Mouse (Mus musculus) ovary, postnatal 36 days (tissue): Measurements from ENCODE around the gene Dynlt1f.
"Not testable (repeated sequence)": the region's sequence is repeated elsewhere in the genome, so short reads cannot be mapped to it uniquely, and the experiment has no call there.

Experiments
- DNase-seq: peaks from one replicate; pipeline ENCODE4 v3.0.0; 2022; ENCODE audit warnings: low spot score, mixed read lengths

The Dynlt1f gene

DNA sequence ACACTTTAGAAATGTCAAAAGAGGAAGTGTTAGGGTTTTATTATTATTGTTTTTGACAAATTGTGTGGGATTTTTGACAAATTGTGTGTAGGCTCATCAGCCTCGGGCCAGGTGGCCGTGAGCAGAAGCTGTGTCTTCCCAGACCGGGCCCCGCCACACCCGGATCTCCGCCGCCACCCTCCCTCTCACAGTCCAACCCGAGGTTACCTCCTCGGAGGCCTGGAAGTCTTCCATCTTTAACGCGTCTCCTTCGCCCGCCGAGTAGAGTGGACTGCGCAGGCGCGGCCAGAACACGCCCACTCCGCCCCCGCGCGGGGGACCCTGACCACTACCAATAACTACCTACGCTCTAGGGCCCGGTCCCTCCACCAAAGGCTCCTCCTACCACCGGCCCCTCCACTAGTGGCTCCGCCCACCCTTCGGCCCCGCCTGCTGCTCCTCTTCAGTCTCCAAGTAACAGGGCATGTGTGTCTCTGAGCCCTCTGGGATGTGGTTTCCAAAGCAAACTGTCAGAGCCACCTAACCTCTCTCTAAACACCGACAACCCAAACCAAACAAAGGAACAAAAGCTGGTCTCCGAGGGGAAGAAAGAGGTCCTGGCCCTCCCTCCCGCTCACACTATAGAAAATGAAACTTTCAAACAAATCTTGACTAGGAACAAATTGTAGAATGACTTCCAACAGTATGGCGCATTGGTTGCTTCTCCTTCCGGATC is at the start of gene Dynlt1f:
TSS of gene Dynlt1f (minus strand) at position 334 of the 715 bp plus-strand sequence.
- DNase-seq = peak; percentile 71

DNA sequence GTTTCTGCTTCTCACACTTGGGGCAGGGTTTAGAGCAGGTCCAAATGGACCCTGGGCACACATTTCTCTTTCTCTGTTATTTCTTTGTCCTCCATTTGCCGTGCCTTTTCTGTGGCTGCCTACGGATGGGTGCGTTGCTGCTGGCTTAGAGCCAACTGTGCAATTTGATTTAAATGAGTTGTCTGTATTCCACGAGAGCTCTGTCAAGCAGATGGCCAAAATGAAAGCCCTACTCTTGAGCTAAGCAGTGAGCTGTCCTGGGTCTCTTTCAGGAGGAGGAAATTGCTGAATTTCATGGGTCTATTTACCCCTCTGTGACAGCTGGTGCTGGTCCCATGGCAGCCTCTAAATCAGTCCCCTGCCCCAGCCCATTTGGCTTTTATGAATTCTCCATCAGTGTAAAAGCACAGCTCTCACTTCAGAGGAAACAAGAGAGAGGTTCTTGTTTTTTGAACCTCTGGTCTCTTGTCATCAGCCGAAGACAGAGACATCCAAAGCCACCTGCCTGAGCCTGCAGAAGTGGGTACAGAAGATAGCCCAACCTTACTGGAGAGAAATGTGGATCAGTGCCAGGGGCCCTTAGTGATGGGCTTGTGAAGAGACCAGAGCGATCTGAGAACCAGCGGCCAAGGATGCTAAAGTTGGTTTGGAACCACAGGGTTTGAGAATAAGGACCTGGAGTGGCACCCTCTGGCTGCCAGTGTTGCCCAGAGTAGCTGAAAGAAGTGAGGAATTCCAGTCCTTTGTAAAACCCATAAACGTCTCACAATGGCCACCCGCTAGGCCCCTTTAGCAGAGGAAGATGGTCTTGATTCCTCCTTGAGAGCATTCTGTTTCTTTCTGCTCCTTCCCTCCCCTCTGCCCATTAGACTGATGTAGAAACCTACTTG is 47.9 kb upstream of the Dynlt1f start:
- not testable (repeated sequence) for DNase-seq

DNA sequence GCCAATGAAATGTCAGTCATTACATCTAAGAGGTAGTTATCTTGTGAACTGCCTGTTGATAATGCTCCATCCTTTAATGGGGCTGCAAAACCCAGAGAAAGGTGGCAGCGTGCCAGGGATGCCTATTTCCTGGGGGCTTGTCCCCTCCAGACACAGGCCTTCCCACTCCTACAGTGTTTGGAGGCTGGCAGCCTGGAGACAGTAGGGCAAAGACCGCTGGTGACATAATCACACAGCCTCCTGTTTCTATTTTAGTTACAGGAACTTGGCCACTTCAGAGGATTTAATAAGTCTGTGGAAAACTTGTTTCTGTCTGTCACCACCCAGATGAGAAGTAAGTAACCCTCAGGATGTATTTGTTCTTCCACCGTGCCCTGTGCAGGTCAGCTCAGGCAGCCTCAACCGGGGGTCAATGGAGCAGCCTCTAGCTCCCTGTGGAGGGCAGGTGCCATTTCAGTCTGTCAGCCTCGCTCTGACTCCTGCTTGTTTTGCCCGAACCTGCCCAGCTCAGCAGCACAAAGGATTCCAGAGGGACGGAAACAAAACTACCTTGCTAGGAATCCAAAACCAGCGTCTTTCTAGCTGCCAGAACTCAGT is 47.0 kb upstream of the Dynlt1f start:
- not testable (repeated sequence) for DNase-seq

DNA sequence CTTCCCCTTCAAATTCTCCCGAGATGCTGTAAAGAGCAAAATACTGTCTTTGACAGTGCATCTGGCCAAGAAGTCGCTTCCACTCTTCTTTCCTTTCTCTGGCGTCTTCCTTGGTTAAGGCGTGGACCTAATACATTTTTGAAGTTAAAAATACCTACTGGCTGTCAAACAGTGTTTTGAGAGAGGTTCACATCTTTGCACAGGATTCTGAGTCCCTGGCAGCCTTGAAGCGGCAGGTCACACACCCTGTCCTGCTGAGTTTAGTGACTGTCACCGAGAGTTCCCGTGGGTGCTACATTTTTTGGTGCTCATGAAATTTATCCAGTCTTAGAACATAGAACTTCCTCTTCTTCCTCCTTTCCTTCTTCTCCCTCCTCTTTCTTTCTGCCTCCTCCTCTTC is 44.4 kb upstream of the Dynlt1f start:
- DNase-seq = not testable (repeated sequence)

DNA sequence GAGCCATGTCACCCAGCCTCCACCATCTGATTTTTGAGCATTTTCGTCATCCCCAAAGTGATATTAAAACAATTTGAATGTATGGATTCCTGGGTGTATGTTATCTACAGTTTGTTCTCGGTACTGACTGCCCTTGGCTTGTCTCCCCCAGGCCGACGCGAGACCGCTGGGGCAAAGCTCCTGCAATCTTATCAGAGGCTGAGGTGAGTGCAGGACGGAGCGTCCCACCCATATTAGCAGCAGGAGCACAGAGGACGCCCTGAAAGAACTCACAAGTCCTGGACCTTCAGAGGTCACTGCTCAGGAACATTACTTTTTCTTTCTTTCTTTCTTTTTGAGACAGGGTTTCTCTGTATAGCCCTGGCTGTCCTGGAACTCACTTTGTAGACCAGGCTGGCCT is 43.8 kb upstream of the Dynlt1f start:
- not testable (repeated sequence) for DNase-seq

DNA sequence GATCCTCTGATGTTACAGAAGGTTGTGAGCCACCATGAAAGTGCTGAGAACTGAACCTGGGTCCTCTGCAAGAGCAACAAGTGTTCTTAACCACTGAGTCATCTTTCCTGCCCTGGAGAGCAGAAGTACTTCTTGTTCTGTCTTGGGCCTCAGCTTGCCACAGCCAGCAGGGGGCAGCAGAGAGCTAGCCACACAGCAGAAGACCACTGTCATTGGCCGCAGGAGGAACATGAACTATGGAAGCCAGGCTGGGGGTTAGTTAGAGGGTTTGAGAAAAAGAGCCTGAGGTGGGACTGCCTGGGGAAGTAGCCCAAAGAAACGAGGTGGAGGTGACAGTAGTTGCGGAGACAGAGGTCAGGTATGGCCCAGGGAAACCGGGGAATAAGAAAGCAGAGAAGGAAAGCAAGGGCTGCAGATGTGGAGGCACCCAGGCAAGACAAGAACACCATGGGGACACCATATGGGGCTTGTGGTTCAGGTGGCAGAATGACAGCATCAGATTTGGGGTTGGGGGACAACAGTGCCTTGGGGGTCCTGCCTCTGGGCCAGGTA is 41.6 kb upstream of the Dynlt1f start:
- peak; percentile 42 for DNase-seq

DNA sequence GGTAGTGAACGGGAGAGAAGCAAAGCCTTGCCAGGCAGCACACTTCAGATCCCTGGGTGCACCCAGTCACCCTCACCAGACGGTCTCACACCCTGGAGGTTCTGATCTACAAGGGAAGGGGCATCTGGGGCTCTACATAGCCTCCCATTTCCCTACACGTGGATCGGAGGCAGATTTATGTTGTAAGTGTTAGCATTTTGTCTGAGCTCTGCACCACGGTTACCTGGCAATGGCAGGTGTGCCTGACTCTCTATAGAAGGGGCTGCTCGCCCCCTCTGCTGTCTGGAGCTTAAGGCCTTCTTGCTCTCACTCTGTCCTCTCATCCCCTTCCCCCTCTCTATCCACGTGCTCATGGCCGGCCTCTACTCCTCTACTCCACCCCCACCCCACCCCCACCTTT is 40.8 kb upstream of the Dynlt1f start:
- DNase-seq = not testable (repeated sequence)

DNA sequence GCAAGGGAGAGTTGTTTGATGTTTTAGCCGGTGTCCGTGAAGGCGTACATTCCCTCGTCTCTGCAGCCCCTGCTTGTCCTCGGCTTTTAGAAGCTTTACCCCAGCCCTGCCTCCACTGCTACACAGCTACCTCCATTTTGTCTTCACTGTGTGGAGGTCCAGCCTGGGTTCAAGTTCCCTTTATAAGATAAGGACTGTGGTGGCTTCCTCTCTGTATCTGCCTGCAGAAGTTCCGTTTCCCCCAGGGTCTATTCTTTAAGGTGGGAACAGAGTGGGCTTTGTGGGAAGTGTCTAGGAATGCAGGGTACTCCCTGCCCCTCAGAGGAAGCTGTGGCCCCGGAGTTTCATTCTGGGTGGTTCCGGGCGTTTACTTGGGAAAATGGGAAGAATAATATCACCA is 40.0 kb upstream of the Dynlt1f start:
- DNase-seq = not testable (repeated sequence)

DNA sequence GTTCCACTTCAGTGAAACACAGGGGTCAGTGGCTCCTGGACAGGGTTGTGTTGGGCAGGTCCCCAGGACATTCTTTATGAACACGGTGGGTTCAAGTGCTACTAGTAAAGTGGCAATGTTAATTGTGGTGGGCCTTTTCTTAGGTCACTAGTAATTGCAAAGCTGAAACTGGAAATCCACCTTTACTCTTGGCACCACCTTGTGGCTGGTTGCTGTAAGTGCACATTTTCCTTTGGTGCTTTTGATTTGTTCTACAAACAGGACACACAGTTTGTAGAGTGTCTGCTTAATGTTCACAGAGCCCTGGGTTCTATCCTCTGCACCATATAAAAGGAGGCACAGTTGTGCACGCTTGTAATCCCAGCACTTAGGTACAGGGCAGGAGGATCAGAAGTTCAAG is 35.9 kb upstream of the Dynlt1f start:
- DNase-seq = peak; percentile 79

DNA sequence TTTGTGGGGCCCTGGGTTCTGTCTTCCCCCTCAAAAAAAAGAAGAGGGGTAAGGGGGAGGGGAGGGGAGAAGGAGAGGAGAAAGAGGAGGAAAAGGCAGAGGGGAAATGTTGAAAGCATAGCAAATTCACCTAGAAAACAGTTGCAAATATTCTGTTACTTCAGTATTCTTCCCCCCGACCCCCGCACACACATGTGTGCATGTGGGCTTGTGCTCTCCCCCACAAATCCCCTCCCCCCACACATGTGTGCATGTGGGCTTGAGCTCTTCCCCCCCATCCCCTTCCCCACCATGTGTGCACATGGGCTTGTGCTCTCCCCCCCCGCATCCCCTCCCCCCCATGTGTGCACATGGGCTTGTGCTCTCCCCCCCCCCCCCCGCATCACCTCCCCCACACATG is 33.6 kb upstream of the Dynlt1f start:
- not testable (repeated sequence) for DNase-seq

DNA sequence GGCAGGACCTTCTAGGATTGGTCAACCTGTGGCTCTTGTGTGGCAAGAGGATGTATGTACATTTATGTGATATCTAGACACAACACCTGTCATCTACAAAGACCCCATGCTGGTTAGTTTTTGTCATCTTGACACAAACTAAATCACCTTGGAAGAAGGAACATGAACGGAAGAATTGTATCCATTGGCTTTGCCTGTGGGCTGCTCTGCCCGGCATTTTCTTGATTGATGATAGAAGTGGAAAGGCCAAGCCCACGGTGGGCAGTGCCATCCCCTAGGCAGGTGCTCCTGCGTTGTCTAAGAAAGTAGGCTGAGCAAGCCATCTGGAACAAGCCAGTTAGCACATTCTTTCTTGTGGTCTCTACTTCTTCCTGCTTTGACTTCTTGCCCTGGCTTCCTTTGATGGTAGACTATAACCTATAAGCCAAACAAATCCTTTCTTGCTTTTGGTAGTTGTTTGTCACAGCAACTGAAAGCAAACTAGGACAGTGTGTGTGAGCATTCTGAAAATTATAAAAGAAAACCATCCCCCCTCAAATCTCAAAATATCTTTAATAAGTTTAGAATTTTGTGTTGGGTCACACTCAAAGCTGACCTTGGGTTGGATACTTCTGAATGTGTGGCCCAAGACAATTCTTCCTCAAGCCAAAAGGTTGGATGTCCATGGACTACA is 30.7 kb upstream of the Dynlt1f start:
- not testable (repeated sequence) for DNase-seq

DNA sequence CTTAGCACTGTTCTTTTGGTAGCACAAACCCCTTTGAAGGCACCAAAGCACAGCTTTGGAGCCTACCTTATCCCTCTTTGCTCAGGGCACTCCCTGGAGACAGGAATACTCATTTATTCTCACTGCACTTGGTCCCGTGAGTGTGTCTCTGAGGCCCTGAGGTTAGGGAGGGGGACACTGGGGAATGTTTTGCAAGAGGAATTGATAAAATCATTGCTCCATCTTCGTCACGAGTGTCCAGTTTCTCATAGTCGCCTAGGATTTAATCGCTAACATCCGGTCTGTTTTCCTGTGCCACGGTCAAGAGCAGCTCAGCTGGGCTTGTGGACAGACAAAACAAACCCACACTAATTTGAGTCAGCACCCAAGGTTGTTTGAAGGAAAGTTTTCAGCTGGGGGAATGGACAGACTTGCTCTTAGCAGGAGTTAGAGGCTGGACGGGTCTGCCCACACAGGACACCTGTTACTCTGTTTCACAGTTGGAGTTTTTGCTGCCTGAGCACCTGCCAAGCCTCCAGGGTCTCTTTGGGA is 29.7 kb upstream of the Dynlt1f start:
- DNase-seq = not testable (repeated sequence)

DNA sequence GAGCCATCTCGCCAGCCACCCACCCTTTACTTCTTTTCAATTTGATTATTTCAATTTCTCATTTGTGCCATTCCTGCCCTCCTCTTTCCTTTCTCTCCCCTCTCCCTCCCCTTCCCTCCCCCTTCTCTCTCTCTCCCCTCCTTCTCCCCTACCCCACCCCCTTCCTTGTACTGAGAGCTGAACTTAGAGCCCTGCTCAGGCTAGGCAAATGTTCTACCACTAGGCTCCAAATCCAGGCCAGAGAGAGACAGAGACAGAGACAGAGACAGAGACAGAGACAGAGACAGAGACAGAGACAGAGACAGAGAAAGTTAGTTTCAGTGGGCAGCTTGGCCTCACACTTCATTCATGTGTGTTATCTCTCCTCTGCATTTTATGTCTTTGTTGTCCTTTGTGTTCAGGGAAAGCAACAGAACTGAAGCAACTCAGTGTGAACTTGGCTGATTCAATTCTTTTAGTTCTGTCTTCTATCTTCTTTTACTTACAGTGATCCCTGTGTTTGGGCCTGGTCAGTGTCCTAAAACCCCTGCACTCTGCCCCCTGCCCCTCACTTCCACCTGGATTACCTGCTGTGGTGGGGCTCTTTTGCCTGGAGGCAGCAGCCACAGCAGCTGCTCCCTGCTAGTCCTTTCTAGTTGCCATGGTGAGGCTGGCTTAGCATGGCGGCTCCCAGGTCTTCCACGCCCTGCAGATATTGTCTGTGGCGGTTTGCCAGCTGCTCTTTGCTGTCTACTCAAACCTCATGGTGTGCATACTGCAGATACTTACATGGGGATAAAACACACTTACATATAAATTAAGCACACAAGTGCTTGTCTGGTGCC is 29.0 kb upstream of the Dynlt1f start:
- not testable (repeated sequence) for DNase-seq

DNA sequence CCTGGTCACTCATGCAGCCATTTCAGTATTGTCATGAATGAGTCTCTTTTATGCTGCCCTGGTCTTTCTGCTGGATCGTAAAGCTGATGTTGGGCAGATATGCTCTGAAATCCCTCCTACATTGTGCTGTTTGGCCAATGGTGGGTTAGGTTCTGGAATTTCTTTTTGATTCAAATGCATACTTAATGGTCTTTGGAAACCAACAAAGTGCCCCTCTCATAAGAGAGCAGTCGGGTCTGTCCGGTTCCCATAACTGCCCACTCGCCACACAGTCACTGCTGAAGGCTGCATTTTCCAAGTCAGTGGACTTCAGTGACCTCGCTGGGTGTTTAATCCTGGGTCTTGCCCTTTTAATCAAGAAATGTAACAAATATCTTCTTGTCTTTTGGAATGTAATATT is 28.0 kb upstream of the Dynlt1f start:
- DNase-seq = not testable (repeated sequence)

DNA sequence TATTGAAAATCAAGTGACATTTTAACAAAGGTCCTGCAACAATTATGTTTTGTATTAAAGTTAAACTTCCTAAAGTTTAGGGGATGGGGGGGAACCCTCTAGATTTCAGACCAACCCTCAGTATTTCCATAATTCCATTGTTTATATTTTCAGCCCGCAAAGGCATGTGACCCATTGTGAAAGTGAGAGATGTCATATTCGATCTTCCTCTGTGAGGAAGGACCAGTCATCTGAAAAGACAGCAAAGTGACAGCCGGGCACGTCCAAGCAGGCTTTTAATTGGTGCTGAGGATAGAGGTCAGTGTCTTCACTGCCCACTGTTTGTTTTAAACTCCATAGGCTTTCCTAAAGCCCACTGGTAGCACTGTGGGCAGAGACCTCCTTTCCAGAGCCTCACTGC is 26.0 kb upstream of the Dynlt1f start:
- not testable (repeated sequence) for DNase-seq

DNA sequence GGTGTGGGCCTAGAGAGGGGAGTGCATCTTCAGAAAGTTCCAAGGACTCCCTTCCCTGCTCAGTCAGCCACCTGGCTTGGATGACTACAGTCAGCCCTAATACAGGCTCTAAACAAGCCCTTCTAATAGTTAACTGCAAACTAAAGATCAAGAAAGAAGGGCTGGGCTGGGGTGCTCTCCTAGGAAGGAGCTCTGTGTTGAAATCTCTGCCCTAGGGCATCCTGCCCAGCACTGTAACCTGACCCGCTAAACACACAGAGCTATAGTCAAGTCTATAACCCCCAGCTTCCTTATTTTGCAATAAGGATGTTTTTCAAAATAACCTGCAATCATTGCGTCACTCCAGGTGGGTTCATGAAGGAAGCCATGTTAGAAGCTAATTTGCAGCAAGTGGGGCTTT is 22.4 kb upstream of the Dynlt1f start:
- not testable (repeated sequence) for DNase-seq

DNA sequence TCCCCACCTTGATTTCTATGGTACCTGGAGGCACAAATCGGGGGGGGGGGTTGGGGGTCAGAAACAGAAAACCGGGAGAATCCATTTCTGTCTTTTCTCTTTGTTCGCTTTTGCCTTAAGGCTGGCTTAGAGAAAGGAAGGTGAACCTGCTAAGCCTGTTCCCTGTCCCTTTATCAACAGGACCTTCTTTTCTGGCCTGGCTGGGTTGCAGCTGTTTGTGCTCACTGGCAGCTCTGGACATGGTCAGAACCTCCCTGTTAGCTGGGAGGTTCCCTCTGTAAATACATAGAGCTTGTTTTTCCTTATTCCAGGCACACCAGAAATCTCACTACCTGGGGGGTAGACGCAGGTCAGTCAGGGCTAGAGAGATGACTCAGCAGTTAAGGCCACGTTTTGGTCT is 18.6 kb upstream of the Dynlt1f start:
- not testable (repeated sequence) for DNase-seq

DNA sequence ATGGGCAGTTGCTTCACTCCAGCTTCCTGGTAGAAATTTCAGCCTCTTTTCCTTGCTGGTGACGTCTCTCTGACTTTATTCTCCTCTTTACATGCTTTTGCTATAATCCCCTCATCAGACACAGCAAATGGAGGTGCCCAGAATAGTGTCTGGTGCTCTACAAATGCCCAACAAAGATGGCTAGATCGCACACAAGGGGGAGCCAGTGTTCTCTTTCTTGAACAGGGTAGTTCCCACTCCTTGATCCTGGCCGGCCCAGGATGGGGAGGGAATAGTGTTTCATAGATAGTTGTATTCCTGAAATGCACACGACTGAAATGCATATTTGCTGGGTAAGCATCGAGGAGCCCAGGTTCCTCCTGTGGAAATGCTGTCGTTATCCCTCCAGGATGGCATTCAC is 12.8 kb upstream of the Dynlt1f start:
- not testable (repeated sequence) for DNase-seq

DNA sequence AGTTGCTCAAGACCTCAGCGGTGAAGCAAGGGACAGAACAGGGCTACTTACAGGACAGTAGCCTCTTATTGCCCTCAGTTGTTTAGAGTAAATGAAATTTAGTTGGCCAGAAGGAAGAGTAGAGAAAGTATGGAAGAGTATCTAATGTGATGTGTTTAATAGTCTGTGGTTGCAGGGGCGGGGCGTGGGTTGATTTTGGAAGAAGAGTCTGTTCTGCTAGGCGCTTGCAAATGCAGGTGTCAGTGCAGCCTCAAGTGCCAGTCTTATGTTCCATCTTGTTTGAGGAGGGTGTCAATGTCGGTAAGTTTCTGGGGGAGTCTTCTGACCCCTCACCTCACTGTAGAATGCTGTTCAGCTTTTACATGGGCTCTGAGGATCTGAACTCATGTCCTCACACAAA is 9.7 kb upstream of the Dynlt1f start:
- not testable (repeated sequence) for DNase-seq

DNA sequence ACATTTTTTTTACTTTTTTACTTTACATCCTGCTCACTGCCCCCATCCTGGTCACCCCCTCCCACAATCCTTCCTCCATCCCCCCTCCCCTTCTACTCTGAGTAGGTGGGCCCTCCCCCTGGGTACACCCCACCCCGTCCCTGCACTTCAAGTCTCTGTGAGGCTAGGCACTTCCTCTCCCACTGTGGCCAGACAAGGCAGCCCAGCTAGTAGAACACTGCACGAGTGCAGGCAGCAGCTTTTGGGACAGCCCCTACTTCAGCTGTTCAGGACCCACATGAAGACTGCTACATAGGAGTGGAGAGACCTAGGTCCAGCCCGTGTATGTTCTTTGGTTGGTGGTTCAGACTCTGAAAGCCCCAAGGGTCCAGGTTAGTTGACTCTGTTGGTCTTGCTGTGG is 7.1 kb upstream of the Dynlt1f start:
- not testable (repeated sequence) for DNase-seq
